In the genomic region with DNA sequence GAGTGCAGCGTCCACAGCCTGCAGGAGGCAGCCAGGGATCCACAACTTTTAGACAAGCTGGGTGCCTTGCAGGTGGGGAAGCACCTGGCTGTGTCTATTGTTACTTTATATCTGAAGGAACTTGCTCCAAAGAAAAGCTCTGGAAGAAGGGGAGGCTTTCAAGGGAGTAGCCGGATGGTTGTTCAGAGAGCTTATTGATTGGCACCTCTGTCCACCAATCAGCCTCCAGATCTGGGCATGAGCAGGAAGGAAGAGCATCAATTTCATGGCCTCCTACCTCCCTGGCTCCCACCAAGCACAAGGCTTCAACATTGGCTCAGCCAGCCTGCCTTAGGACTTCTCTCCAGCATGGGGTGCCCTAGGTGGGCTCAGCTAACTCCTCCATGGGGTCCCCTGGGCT, we compare ENCODE assay signal across 20 mouse cellular contexts. TPM values are rescaled to one million over a fixed set of nuclear protein-coding genes. Genes with fewer than 3 reads are reported as not detected.
A peak's percentile ranks its signal among the peaks of the same experiment; 100 is the strongest.
DNase-seq lines count a peak whose midpoint lies in the region; ATAC-seq lines count a peak whose summit lies in the region.
"Had no signal": no experiment of that assay in that cellular context is flagged by ENCODE, and none has a peak within 500 bp of the region (broad histone marks: within the 10 kb centered on the region; RNA-seq: fewer than 3 reads in every experiment).

No protein-coding gene starts in this region.

- H3K9ac ChIP-seq in neural tube, embryonic 15.5 days (replicated peaks): no peak overlapping the region
- H3K9ac ChIP-seq: forebrain, embryonic 15.5 days had no signal

- peaks cover 59% of the 10 kb centered on the region for H3K27me3 ChIP-seq in heart, embryonic 10.5 days (ENCODE audit: insufficient read depth, poor library complexity, severe bottlenecking)
- 0 out of 2 replicates have a peak, but pooled peaks cover 4% of the 10 kb centered on the region for H3K27me3 ChIP-seq in neural tube, embryonic 15.5 days (replicated peaks)
- H3K27me3 ChIP-seq: forebrain, embryonic 15.5 days had no signal

- ATAC-seq in neural tube, embryonic 15.5 days (ENCODE audit: low FRiP score): no peak
- ATAC-seq: forebrain, embryonic 15.5 days had no signal

- no peaks in the 10 kb centered on the region; the same call in 1 of the 2 replicates for H3K4me1 ChIP-seq in heart, embryonic 10.5 days
- peaks cover 4% of the 10 kb centered on the region; the same call in 1 of the 2 replicates for H3K4me1 ChIP-seq in neural tube, embryonic 15.5 days
- H3K4me1 ChIP-seq: forebrain, embryonic 15.5 days had no signal

- no peak overlapping the region for H3K4me3 ChIP-seq in heart, embryonic 10.5 days
- no peak overlapping the region for H3K4me3 ChIP-seq in neural tube, embryonic 15.5 days (replicated peaks)
- H3K4me3 ChIP-seq: erythroblast, embryonic 14.5 days; forebrain, embryonic 15.5 days had no signal

- H3K9me3 ChIP-seq in heart, embryonic 10.5 days: no peaks in the 10 kb centered on the region
- no peaks in the 10 kb centered on the region for H3K9me3 ChIP-seq in neural tube, embryonic 15.5 days (replicated peaks)
- H3K9me3 ChIP-seq: forebrain, embryonic 15.5 days had no signal

- WGBS in heart, embryonic 10.5 days: 66% methylated on average over 2 of the region's 2 CpGs
- 89% methylated on average over 2 of the region's 2 CpGs for WGBS in neural tube, embryonic 15.5 days

- peak; percentile 64 for DNase-seq in heart, adult 11 months
- DNase-seq in heart, embryonic 10.5 days (ENCODE audit: low spot score): no peak
- DNase-seq in testis, postnatal 14 days (ENCODE audit: low spot score): peak; percentile 89
- no peak for DNase-seq in testis, postnatal 10 days (ENCODE audit: low spot score)
- DNase-seq in ZHBTc4 (ENCODE audit: low read depth, low spot score): peak; percentile 59
- DNase-seq in urinary bladder, postnatal 36 days (ENCODE audit: low spot score in 2 of 2): no peak
- DNase-seq in urinary bladder, postnatal 25 days (ENCODE audit: low spot score): no peak
- DNase-seq: cerebellum, adult 9-11 months; embryo, embryonic 11 days; heart, postnatal 4 days; kidney, adult 2 months; layer of hippocampus, postnatal 36 days; lung, adult 18-20 months; lung, postnatal 4 days; midbrain, embryonic 14.5 days; right cerebral cortex, postnatal 25 days had no signal

- no peaks in the 10 kb centered on the region for H3K36me3 ChIP-seq in heart, embryonic 10.5 days
- H3K36me3 ChIP-seq in neural tube, embryonic 15.5 days: no peaks in the 10 kb centered on the region
- H3K36me3 ChIP-seq: forebrain, embryonic 15.5 days had no signal

- H3K4me2 ChIP-seq in neural tube, embryonic 15.5 days: no peak overlapping the region
- H3K4me2 ChIP-seq: forebrain, embryonic 15.5 days had no signal

- no peak overlapping the region for H3K27ac ChIP-seq in heart, embryonic 10.5 days
- no peak overlapping the region for H3K27ac ChIP-seq in neural tube, embryonic 15.5 days (replicated peaks)
- H3K27ac ChIP-seq: forebrain, embryonic 15.5 days; stomach, postnatal 0 days had no signal

RNA-seq across cellular contexts. Expression of a gene that starts 12.9 kb away (rescaled TPM):
- 6.2 and 12.9 TPM in 2 replicates for polyA plus RNA-seq in heart, embryonic 10.5 days (2016; fragmentation: Nextera tagmentation; extraction: Ambion mirVana)
- 1.2 and 2.8 TPM in 2 replicates for polyA plus RNA-seq in neural tube, embryonic 15.5 days (2015; fragmentation: Nextera tagmentation; extraction: Ambion mirVana)

RNA-seq across cellular contexts. Expression of a gene that starts 34.2 kb away (rescaled TPM):
- polyA plus RNA-seq in heart, embryonic 10.5 days (2016; fragmentation: Nextera tagmentation; extraction: Ambion mirVana): 147 and 176 TPM in 2 replicates
- polyA plus RNA-seq in neural tube, embryonic 15.5 days (2015; fragmentation: Nextera tagmentation; extraction: Ambion mirVana): 22.1 and 51.7 TPM in 2 replicates

RNA-seq across cellular contexts. Expression of a gene that starts 36.4 kb away (rescaled TPM):
- 11.6 and 12.7 TPM in 2 replicates for polyA plus RNA-seq in heart, embryonic 10.5 days (2016; fragmentation: Nextera tagmentation; extraction: Ambion mirVana)
- 14.2 and 15.2 TPM in 2 replicates for polyA plus RNA-seq in neural tube, embryonic 15.5 days (2015; fragmentation: Nextera tagmentation; extraction: Ambion mirVana)

RNA-seq across cellular contexts. Expression of a gene that starts 43.1 kb away (rescaled TPM):
- polyA plus RNA-seq in heart, embryonic 10.5 days (2016; fragmentation: Nextera tagmentation; extraction: Ambion mirVana): 71.8 and 86.2 TPM in 2 replicates
- polyA plus RNA-seq in neural tube, embryonic 15.5 days (2015; fragmentation: Nextera tagmentation; extraction: Ambion mirVana): 88.6 and 91.7 TPM in 2 replicates

Comparison
In these comparisons a context has a peak if more than half of its experiments do, and no peak if none do; other contexts are left out.
1. DNase-seq: peak in heart, adult 11 months (single experiment), testis, postnatal 14 days (single experiment) and ZHBTc4 (single experiment); none in heart, embryonic 10.5 days (single experiment), testis, postnatal 10 days (single experiment), urinary bladder, postnatal 36 days (0 of 2) and urinary bladder, postnatal 25 days (single experiment).